22 mouse cellular contexts compared by ENCODE assay signal in genomic region chr10:79698459-79698858, GRCm38 (mm10). TPM values are rescaled to one million over a fixed set of nuclear protein-coding genes. Genes with fewer than 3 reads are reported as not detected.
DNase-seq lines count a peak whose midpoint lies in the region; ATAC-seq and TF ChIP-seq lines count a peak whose summit lies in the region.
"Had no signal": no experiment of that assay in that cellular context is flagged by ENCODE, and none has a peak within 500 bp of the region (broad histone marks: within the 10 kb centered on the region; RNA-seq: fewer than 3 reads in every experiment).

No protein-coding gene starts in this region.

- WGBS in hindbrain, embryonic 15.5 days = 94% methylated on average over 6 of the region's 6 CpGs
- 93% methylated on average over 6 of the region's 6 CpGs for WGBS in hindbrain, embryonic 16.5 days
- WGBS in lung, embryonic 15.5 days = 91% methylated on average over 6 of the region's 6 CpGs
- 82% methylated on average over 6 of the region's 6 CpGs for WGBS in intestine, postnatal 0 days

- no peak for TF ChIP-seq CTCF in intestine, postnatal 0 days (IDR thresholded peaks at IDR 0.05; ENCODE audit: low read depth)

- no peaks in the 10 kb centered on the region for H3K4me1 ChIP-seq in hindbrain, embryonic 15.5 days (replicated peaks)
- no peaks in the 10 kb centered on the region for H3K4me1 ChIP-seq in hindbrain, embryonic 16.5 days (ENCODE audit: control insufficient read depth, insufficient read depth, low read depth, low read length)
- peaks cover 50% of the 10 kb centered on the region for H3K4me1 ChIP-seq in lung, embryonic 15.5 days
- peaks cover 24% of the 10 kb centered on the region for H3K4me1 ChIP-seq in intestine, postnatal 0 days (replicated peaks; ENCODE audit: control insufficient read depth, insufficient read depth, low read length)

- H3K27me3 ChIP-seq in hindbrain, embryonic 15.5 days = no peaks in the 10 kb centered on the region
- H3K27me3 ChIP-seq in hindbrain, embryonic 16.5 days (replicated peaks; ENCODE audit: control insufficient read depth, insufficient read depth, low read length) = no peaks in the 10 kb centered on the region
- H3K27me3 ChIP-seq in lung, embryonic 15.5 days = no peaks in the 10 kb centered on the region
- H3K27me3 ChIP-seq in intestine, postnatal 0 days (replicated peaks; ENCODE audit: control insufficient read depth, insufficient read depth, low read length) = no peaks in the 10 kb centered on the region
- H3K27me3 ChIP-seq: CH12.LX; embryonic facial prominence, embryonic 13.5 days; forebrain, embryonic 12.5 days; heart, embryonic 12.5 days; Patski had no signal

- DNase-seq in cerebellum, adult 9-10 months = peak; percentile 53
- no peak for DNase-seq in cerebellum, adult 11 months
- no peak for DNase-seq in lung, postnatal 10 days
- DNase-seq in adrenal gland, adult (ENCODE audit: inconsistent age in 2 of 2, low spot score in 1 of 2) = no peak
- DNase-seq: adrenal gland, adult 8-10 months; adrenal gland, postnatal 36 days; gastrocnemius, postnatal 14 days; kidney, adult 8-10 months had no signal

- H3K36me3 ChIP-seq in hindbrain, embryonic 15.5 days = no peaks in the 10 kb centered on the region
- no peaks in the 10 kb centered on the region for H3K36me3 ChIP-seq in hindbrain, embryonic 16.5 days (ENCODE audit: control insufficient read depth, insufficient read depth, low read length)
- no peaks in the 10 kb centered on the region for H3K36me3 ChIP-seq in lung, embryonic 15.5 days
- no peaks in the 10 kb centered on the region for H3K36me3 ChIP-seq in intestine, postnatal 0 days (ENCODE audit: control insufficient read depth, insufficient read depth)
- H3K36me3 ChIP-seq: embryonic facial prominence, embryonic 13.5 days; forebrain, embryonic 12.5 days; heart, embryonic 12.5 days; hindbrain, embryonic 10.5 days had no signal

- H3K9me3 ChIP-seq in hindbrain, embryonic 15.5 days = no peaks in the 10 kb centered on the region
- H3K9me3 ChIP-seq in hindbrain, embryonic 16.5 days (ENCODE audit: control insufficient read depth, low read length) = no peaks in the 10 kb centered on the region
- no peaks in the 10 kb centered on the region for H3K9me3 ChIP-seq in lung, embryonic 15.5 days
- H3K9me3 ChIP-seq in intestine, postnatal 0 days (ENCODE audit: control insufficient read depth) = no peaks in the 10 kb centered on the region
- H3K9me3 ChIP-seq: embryonic facial prominence, embryonic 13.5 days; forebrain, embryonic 12.5 days; heart, embryonic 12.5 days; hindbrain, embryonic 10.5 days had no signal

- H3K4me2 ChIP-seq in hindbrain, embryonic 15.5 days = no peak overlapping the region
- no peak overlapping the region for H3K4me2 ChIP-seq in hindbrain, embryonic 16.5 days (ENCODE audit: low read length)
- no peak overlapping the region for H3K4me2 ChIP-seq in lung, embryonic 15.5 days
- H3K4me2 ChIP-seq in intestine, postnatal 0 days (replicated peaks; ENCODE audit: low read depth) = no peak overlapping the region
- H3K4me2 ChIP-seq: embryonic facial prominence, embryonic 13.5 days; forebrain, embryonic 12.5 days; heart, embryonic 12.5 days; hindbrain, embryonic 14.5 days had no signal

- no peak overlapping the region for H3K4me3 ChIP-seq in hindbrain, embryonic 15.5 days
- no peak overlapping the region for H3K4me3 ChIP-seq in hindbrain, embryonic 16.5 days (ENCODE audit: low read length)
- no peak overlapping the region for H3K4me3 ChIP-seq in lung, embryonic 15.5 days
- H3K4me3 ChIP-seq in intestine, postnatal 0 days (ENCODE audit: low read depth, low read length) = no peak overlapping the region
- H3K4me3 ChIP-seq: embryonic facial prominence, embryonic 13.5 days; forebrain, embryonic 12.5 days; heart, embryonic 12.5 days; hindbrain, embryonic 10.5 days had no signal

- no peak overlapping the region for H3K9ac ChIP-seq in hindbrain, embryonic 15.5 days
- no peak overlapping the region for H3K9ac ChIP-seq in hindbrain, embryonic 16.5 days (ENCODE audit: low read depth, low read length)
- no peak overlapping the region for H3K9ac ChIP-seq in lung, embryonic 15.5 days
- no peak overlapping the region for H3K9ac ChIP-seq in intestine, postnatal 0 days (ENCODE audit: low read depth, low read length)
- H3K9ac ChIP-seq: embryonic facial prominence, embryonic 13.5 days; forebrain, embryonic 12.5 days; heart, embryonic 12.5 days; hindbrain, embryonic 14.5 days had no signal

- peak overlapping the region; percentile 21; the same call in 1 of the 2 replicates for H3K27ac ChIP-seq in hindbrain, embryonic 15.5 days (replicated peaks)
- no peak overlapping the region for H3K27ac ChIP-seq in hindbrain, embryonic 16.5 days (ENCODE audit: low read depth, low read length)
- peak overlapping the region; percentile 93 for H3K27ac ChIP-seq in lung, embryonic 15.5 days
- peak overlapping the region; percentile 67 for H3K27ac ChIP-seq in intestine, postnatal 0 days (ENCODE audit: low read depth, low read length)
- H3K27ac ChIP-seq: embryonic facial prominence, embryonic 13.5 days; forebrain, embryonic 12.5 days; hindbrain, embryonic 10.5 days; hindbrain, embryonic 14.5 days had no signal

- ATAC-seq in hindbrain, embryonic 15.5 days (ENCODE audit: low FRiP score, low read depth) = no peak
- ATAC-seq in hindbrain, embryonic 16.5 days = no peak
- no peak for ATAC-seq in lung, embryonic 15.5 days (ENCODE audit: borderline replicate concordance, extremely low read depth, low FRiP score, low TSS enrichment)
- ATAC-seq in intestine, postnatal 0 days = no peak
- ATAC-seq: forebrain, embryonic 16.5 days; inflammation-experienced regulatory T-cells, adult 6 months; Patski had no signal

RNA-seq across cellular contexts. Expression of gene Bsg, which starts 5.8 kb away (rescaled TPM):
- polyA plus RNA-seq in hindbrain, embryonic 15.5 days (2015; fragmentation: Nextera tagmentation; extraction: Ambion mirVana) = 985 and 993 TPM in 2 replicates
- 1,077 and 1,193 TPM in 2 replicates for polyA plus RNA-seq in hindbrain, embryonic 16.5 days (2015; fragmentation: Nextera tagmentation; extraction: Ambion mirVana)
- 1,102 and 1,152 TPM in 2 replicates for polyA plus RNA-seq in lung, embryonic 15.5 days (2015; fragmentation: Nextera tagmentation; extraction: Ambion mirVana)
- polyA plus RNA-seq in intestine, postnatal 0 days (2015; fragmentation: Nextera tagmentation; extraction: Ambion mirVana) = 888 and 937 TPM in 2 replicates

RNA-seq across cellular contexts. Expression of gene Gzmm, which starts 9.6 kb away (rescaled TPM):
- polyA plus RNA-seq in hindbrain, embryonic 15.5 days (2015; fragmentation: Nextera tagmentation; extraction: Ambion mirVana) = 1.3 and 1.4 TPM in 2 replicates
- 1.7 TPM in 2 replicates for polyA plus RNA-seq in hindbrain, embryonic 16.5 days (2015; fragmentation: Nextera tagmentation; extraction: Ambion mirVana)
- 0.86 and 0.89 TPM in 2 replicates for polyA plus RNA-seq in lung, embryonic 15.5 days (2015; fragmentation: Nextera tagmentation; extraction: Ambion mirVana)
- polyA plus RNA-seq in intestine, postnatal 0 days (2015; fragmentation: Nextera tagmentation; extraction: Ambion mirVana) = 0.16 and 0.26 TPM in 2 replicates

RNA-seq across cellular contexts. Expression of gene Cdc34, which starts 16.5 kb away (rescaled TPM):
- polyA plus RNA-seq in hindbrain, embryonic 15.5 days (2015; fragmentation: Nextera tagmentation; extraction: Ambion mirVana) = 82.4 and 91.7 TPM in 2 replicates
- 73.5 and 84.7 TPM in 2 replicates for polyA plus RNA-seq in hindbrain, embryonic 16.5 days (2015; fragmentation: Nextera tagmentation; extraction: Ambion mirVana)
- polyA plus RNA-seq in lung, embryonic 15.5 days (2015; fragmentation: Nextera tagmentation; extraction: Ambion mirVana) = 79.5 and 82.0 TPM in 2 replicates
- polyA plus RNA-seq in intestine, postnatal 0 days (2015; fragmentation: Nextera tagmentation; extraction: Ambion mirVana) = 88.0 and 89.6 TPM in 2 replicates

RNA-seq across cellular contexts. Expression of gene Hcn2, which starts 18.0 kb away (rescaled TPM):
- 2.6 and 2.8 TPM in 2 replicates for polyA plus RNA-seq in hindbrain, embryonic 15.5 days (2015; fragmentation: Nextera tagmentation; extraction: Ambion mirVana)
- 1.2 and 1.4 TPM in 2 replicates for polyA plus RNA-seq in hindbrain, embryonic 16.5 days (2015; fragmentation: Nextera tagmentation; extraction: Ambion mirVana)
- 0.05 and 0.10 TPM in 2 replicates for polyA plus RNA-seq in lung, embryonic 15.5 days (2015; fragmentation: Nextera tagmentation; extraction: Ambion mirVana)
- polyA plus RNA-seq in intestine, postnatal 0 days (2015; fragmentation: Nextera tagmentation; extraction: Ambion mirVana) = 0.38 and 0.43 TPM in 2 replicates
- polyA plus RNA-seq: heart, embryonic 12.5 days; heart, embryonic 16.5 days; inflammation-experienced regulatory T-cells, adult 6 months had no signal

RNA-seq across cellular contexts. Expression of gene Tpgs1, which starts 29.3 kb away (rescaled TPM):
- polyA plus RNA-seq in hindbrain, embryonic 15.5 days (2015; fragmentation: Nextera tagmentation; extraction: Ambion mirVana) = 102 and 107 TPM in 2 replicates
- polyA plus RNA-seq in hindbrain, embryonic 16.5 days (2015; fragmentation: Nextera tagmentation; extraction: Ambion mirVana) = 107 and 124 TPM in 2 replicates
- 61.7 and 65.9 TPM in 2 replicates for polyA plus RNA-seq in lung, embryonic 15.5 days (2015; fragmentation: Nextera tagmentation; extraction: Ambion mirVana)
- polyA plus RNA-seq in intestine, postnatal 0 days (2015; fragmentation: Nextera tagmentation; extraction: Ambion mirVana) = 47.6 and 48.5 TPM in 2 replicates
